Mouse (Mus musculus) limb, embryonic 15.5 days (tissue): ENCODE measurements at regions not wholly inside any gene's neighbourhood (a gene's known extent, or its start where the extent isn't known, plus 50 kb on each side); places are given as distances from the start of the nearest gene placed in this dataset.

ENCODE experiments used
- ATAC-seq: fragments of 200-750 bp; cut with Nextera tagmentation; 2 replicates; pipeline ENCODE4 v1.8.0; 2017; ENCODE audit warnings: low read depth, moderate TSS enrichment; ENCODE audit not compliant: insufficient number of reproducible peaks, low FRiP score, low TSS enrichment
- H3K27ac ChIP-seq: fragments of 300-500 bp; sonication (generic); 2 replicates; pipeline ENCODE4 v1.5.1; 2015; ENCODE audit warnings: moderate library complexity, mild to moderate bottlenecking, inconsistent platforms
- H3K27me3 ChIP-seq: fragments of 300-500 bp; sonication (generic); 2 replicates; pipeline ENCODE4 v1.6.1; 2015; ENCODE audit warnings: inconsistent platforms
- H3K36me3 ChIP-seq: fragments of 300-500 bp; sonication (generic); 2 replicates; pipeline ENCODE4 v1.6.1; 2015; ENCODE audit warnings: inconsistent platforms
- H3K4me1 ChIP-seq: fragments of 300-500 bp; sonication (generic); 2 replicates; pipeline ENCODE4 v1.6.1; 2015; ENCODE audit warnings: inconsistent platforms
- H3K4me2 ChIP-seq: fragments of 300-500 bp; sonication (generic); 2 replicates; pipeline ENCODE4 v1.6.1; 2015; ENCODE audit warnings: mild to moderate bottlenecking, inconsistent platforms
- H3K4me3 ChIP-seq: fragments of 300-500 bp; sonication (generic); 2 replicates; pipeline ENCODE4 v1.5.1; 2015; ENCODE audit warnings: mild to moderate bottlenecking, inconsistent platforms
- H3K9ac ChIP-seq: fragments of 300-500 bp; sonication (generic); 2 replicates; pipeline ENCODE4 v1.6.1; 2015; ENCODE audit warnings: inconsistent platforms
- H3K9me3 ChIP-seq: fragments of 300-500 bp; sonication (generic); 2 replicates; pipeline ENCODE4 v1.6.1; 2016; ENCODE audit warnings: inconsistent platforms
- WGBS: fragments of 180-500 bp; shearing (Covaris S2); methylation state at CpG from one replicate; pipeline ENCODE4 v1.1.7; 2015; 5-methylcytosine and 5-hydroxymethylcytosine counted together

- no peak overlapping the region for H3K27ac ChIP-seq
- no peaks in the 10 kb centered on the region for H3K27me3 ChIP-seq
- H3K4me1 ChIP-seq = no peaks in the 10 kb centered on the region
- WGBS = 39% methylated on average over 1 of the region's 1 CpGs
- no peak overlapping the region for H3K9ac ChIP-seq
- H3K36me3 ChIP-seq = no peaks in the 10 kb centered on the region
- ATAC-seq = no peak
- no peak overlapping the region for H3K4me3 ChIP-seq
- H3K9me3 ChIP-seq = no peaks in the 10 kb centered on the region
- H3K4me2 ChIP-seq = no peak overlapping the region
Measured at GRCm38 (mm10) chr11:48426446-48426845, 373.7 kb upstream of the Rack1 start.

GRCm38 (mm10) chr11:48418066-48418756 is 381.9 kb upstream of the Rack1 start:
- no peaks in the 10 kb centered on the region for H3K27me3 ChIP-seq
- H3K4me3 ChIP-seq = no peak overlapping the region
- no peaks in the 10 kb centered on the region for H3K4me1 ChIP-seq
- no peak overlapping the region for H3K27ac ChIP-seq
- WGBS = 84% methylated on average over 6 of the region's 6 CpGs
- H3K9ac ChIP-seq = no peak overlapping the region
- H3K36me3 ChIP-seq = no peaks in the 10 kb centered on the region
- no peak overlapping the region for H3K4me2 ChIP-seq
- no peak for ATAC-seq
- H3K9me3 ChIP-seq = no peaks in the 10 kb centered on the region

- Histone ChIP-seq H3K27me3 (no peaks in the 10 kb centered on the region), H3K36me3 (no peaks in the 10 kb centered on the region), H3K4me3 (no peak overlapping the region), H3K4me1 (no peaks in the 10 kb centered on the region), H3K9me3 (no peaks in the 10 kb centered on the region), H3K4me2 (no peak overlapping the region), H3K27ac (no peak overlapping the region), H3K9ac (no peak overlapping the region)
- 75% methylated on average over 2 of the region's 2 CpGs for WGBS
- ATAC-seq = no peak
Measured at GRCm38 (mm10) chr11:48417615-48418014, 382.5 kb upstream of the Rack1 start.

GRCm38 (mm10) chr11:48398032-48398431 is 402.1 kb upstream of the Rack1 start:
- no peaks in the 10 kb centered on the region for H3K27me3 ChIP-seq
- no peaks in the 10 kb centered on the region for H3K9me3 ChIP-seq
- WGBS = 38% methylated on average over 2 of the region's 2 CpGs
- H3K9ac ChIP-seq = no peak overlapping the region
- H3K4me1 ChIP-seq = no peaks in the 10 kb centered on the region
- no peak overlapping the region for H3K4me3 ChIP-seq
- no peak overlapping the region for H3K27ac ChIP-seq
- H3K36me3 ChIP-seq = no peaks in the 10 kb centered on the region
- no peak for ATAC-seq
- no peak overlapping the region for H3K4me2 ChIP-seq

GRCm38 (mm10) chr11:48381489-48381888 is 392.7 kb upstream of the Sgcd start:
- Histone ChIP-seq H3K27me3 (no peaks in the 10 kb centered on the region), H3K4me3 (no peak overlapping the region), H3K27ac (no peak overlapping the region), H3K4me2 (no peak overlapping the region), H3K9me3 (no peaks in the 10 kb centered on the region), H3K36me3 (no peaks in the 10 kb centered on the region), H3K9ac (no peak overlapping the region), H3K4me1 (no peaks in the 10 kb centered on the region)
- no peak for ATAC-seq
- 41% methylated on average over 4 of the region's 4 CpGs for WGBS

GRCm38 (mm10) chr11:48378044-48378443 is 389.3 kb upstream of the Sgcd start:
- WGBS = 80% methylated on average over 4 of the region's 4 CpGs

GRCm38 (mm10) chr11:48377269-48377668 is 388.5 kb upstream of the Sgcd start:
- H3K36me3 ChIP-seq = no peaks in the 10 kb centered on the region
- no peaks in the 10 kb centered on the region for H3K9me3 ChIP-seq
- no peak overlapping the region for H3K9ac ChIP-seq
- H3K4me2 ChIP-seq = no peak overlapping the region
- no peaks in the 10 kb centered on the region for H3K4me1 ChIP-seq
- H3K4me3 ChIP-seq = no peak overlapping the region
- H3K27ac ChIP-seq = no peak overlapping the region
- ATAC-seq = no peak
- no peaks in the 10 kb centered on the region for H3K27me3 ChIP-seq

More at GRCm38 (mm10) chr11:48378044-48378443, 389.3 kb upstream of the Sgcd start:
- Histone ChIP-seq H3K4me1 (no peaks in the 10 kb centered on the region), H3K4me2 (no peak overlapping the region), H3K9me3 (no peaks in the 10 kb centered on the region), H3K27me3 (no peaks in the 10 kb centered on the region), H3K36me3 (no peaks in the 10 kb centered on the region), H3K27ac (no peak overlapping the region), H3K4me3 (no peak overlapping the region), H3K9ac (no peak overlapping the region)
- no peak for ATAC-seq

GRCm38 (mm10) chr11:48351349-48352023 is 362.7 kb upstream of the Sgcd start:
- Histone ChIP-seq H3K9ac (no peak overlapping the region), H3K4me1 (no peaks in the 10 kb centered on the region), H3K4me3 (no peak overlapping the region), H3K36me3 (no peaks in the 10 kb centered on the region), H3K27ac (no peak overlapping the region), H3K27me3 (no peaks in the 10 kb centered on the region), H3K9me3 (no peaks in the 10 kb centered on the region), H3K4me2 (no peak overlapping the region)
- ATAC-seq = no peak
- WGBS = 50% methylated on average over 4 of the region's 4 CpGs

GRCm38 (mm10) chr11:48314500-48314899 is 325.7 kb upstream of the Sgcd start:
- no peaks in the 10 kb centered on the region for H3K9me3 ChIP-seq
- no peaks in the 10 kb centered on the region for H3K36me3 ChIP-seq
- H3K27me3 ChIP-seq = no peaks in the 10 kb centered on the region
- H3K4me1 ChIP-seq = no peaks in the 10 kb centered on the region
- 18% methylated on average over 1 of the region's 1 CpGs for WGBS
- H3K4me2 ChIP-seq = no peak overlapping the region
- no peak for ATAC-seq
- no peak overlapping the region for H3K27ac ChIP-seq
- no peak overlapping the region for H3K4me3 ChIP-seq
- no peak overlapping the region for H3K9ac ChIP-seq

GRCm38 (mm10) chr11:48295370-48295769 is 306.6 kb upstream of the Sgcd start:
- ATAC-seq = no peak
- H3K4me1 ChIP-seq = no peaks in the 10 kb centered on the region
- H3K9ac ChIP-seq = no peak overlapping the region
- H3K36me3 ChIP-seq = no peaks in the 10 kb centered on the region
- no peaks in the 10 kb centered on the region for H3K27me3 ChIP-seq
- H3K4me3 ChIP-seq = no peak overlapping the region
- 47% methylated on average over 3 of the region's 3 CpGs for WGBS
- no peaks in the 10 kb centered on the region for H3K9me3 ChIP-seq
- H3K27ac ChIP-seq = no peak overlapping the region
- H3K4me2 ChIP-seq = no peak overlapping the region

- Histone ChIP-seq H3K9me3 (no peaks in the 10 kb centered on the region), H3K9ac (no peak overlapping the region), H3K27me3 (no peaks in the 10 kb centered on the region), H3K27ac (no peak overlapping the region), H3K36me3 (no peaks in the 10 kb centered on the region), H3K4me3 (no peak overlapping the region), H3K4me2 (no peak overlapping the region), H3K4me1 (no peaks in the 10 kb centered on the region)
- 43% methylated on average over 3 of the region's 3 CpGs for WGBS
- ATAC-seq = no peak
Measured at GRCm38 (mm10) chr11:48262492-48262891, 273.7 kb upstream of the Sgcd start.

- no peaks in the 10 kb centered on the region for H3K36me3 ChIP-seq
- H3K4me1 ChIP-seq = no peaks in the 10 kb centered on the region
- no peaks in the 10 kb centered on the region for H3K9me3 ChIP-seq
- WGBS = 10% methylated on average over 1 of the region's 1 CpGs
- H3K9ac ChIP-seq = no peak overlapping the region
- H3K27me3 ChIP-seq = no peaks in the 10 kb centered on the region
- no peak overlapping the region for H3K27ac ChIP-seq
- no peak overlapping the region for H3K4me2 ChIP-seq
- no peak overlapping the region for H3K4me3 ChIP-seq
- no peak for ATAC-seq
Measured at GRCm38 (mm10) chr11:48261089-48261488, 272.3 kb upstream of the Sgcd start.
